Mouse (Mus musculus) C2C12 (cell line): ENCODE results near the gene Ropn1l. TPM values are rescaled to one million over a fixed set of nuclear protein-coding genes. Genes with fewer than 3 reads are reported as not detected.

ENCODE experiments used
- H3K27me3 ChIP-seq: one replicate; pipeline ENCODE4 v1.6.1; 2011; ENCODE audit not compliant: control insufficient read depth, insufficient read depth, insufficient read length
- H3K36me3 ChIP-seq: one replicate; pipeline ENCODE4 v1.6.1; 2011; ENCODE audit not compliant: control insufficient read depth, insufficient read depth
- H3K4me3 ChIP-seq: one replicate; pipeline ENCODE4 v1.5.1; 2011; ENCODE audit warnings: mild to moderate bottlenecking, control low read depth; ENCODE audit not compliant: poor library complexity, insufficient read depth, severe bottlenecking
- H3K79me2 ChIP-seq: one replicate; pipeline ENCODE4 v1.6.1; 2011; ENCODE audit not compliant: control insufficient read depth, insufficient read depth
- H3K79me3 ChIP-seq: one replicate; pipeline ENCODE4 v1.6.1; 2011; ENCODE audit warnings: low read depth, control low read depth
- H3ac ChIP-seq: one replicate; pipeline ENCODE3; 2011; ENCODE audit warnings: low read depth; ENCODE audit not compliant: control insufficient read depth, insufficient read length
- CEBPB ChIP-seq: IDR thresholded peaks from one replicate; pipeline ENCODE4 v1.6.1; 2011; ENCODE audit warnings: low read depth, mild to moderate bottlenecking, control low read depth, moderate library complexity
- CTCF ChIP-seq: IDR thresholded peaks from one replicate; pipeline ENCODE4 v1.5.1; 2011; ENCODE audit not compliant: control insufficient read depth, insufficient read depth, insufficient read length
- FOSL1 ChIP-seq: IDR thresholded peaks from one replicate; pipeline ENCODE4 v1.8.0; 2011; ENCODE audit warnings: mild to moderate bottlenecking, low read length; ENCODE audit not compliant: poor library complexity, insufficient read depth, severe bottlenecking
- MAX ChIP-seq: IDR thresholded peaks from one replicate; pipeline ENCODE4 v1.6.1; 2011; ENCODE audit warnings: mild to moderate bottlenecking, control low read depth
- MYOD1 ChIP-seq: IDR thresholded peaks from one replicate; pipeline ENCODE4 v1.6.1; 2011; ENCODE audit warnings: low read depth; ENCODE audit not compliant: control insufficient read depth, insufficient read length
- MYOG ChIP-seq: IDR thresholded peaks from one replicate; pipeline ENCODE4 v1.6.1; 2011; ENCODE audit not compliant: control insufficient read depth, insufficient read length; ENCODE audit errors: extremely low read depth
- USF1 ChIP-seq: IDR thresholded peaks from one replicate; pipeline ENCODE4 v1.6.1; 2011; ENCODE audit warnings: low read depth, mild to moderate bottlenecking, control low read depth, moderate library complexity
- polyA plus RNA-seq: library from polyadenylated mRNA; unstranded; fragments of >200 nt; fragmentation: generic; extraction: Trizol; gene quantifications from one replicate; pipeline ENCODE4 v1.2.1, GENCODE M21; 2012; ENCODE audit warnings: missing spikeins

Ropn1l gene
- polyA plus RNA-seq, 1 experiment = 3.7 TPM

- Histone ChIP-seq H3K27me3 (no peaks in the 10 kb centered on the region), H3ac (no peak overlapping the region), H3K4me3 (no peak overlapping the region), H3K79me3 (no peaks in the 10 kb centered on the region), H3K79me2 (no peaks in the 10 kb centered on the region), H3K36me3 (no peaks in the 10 kb centered on the region)
- TF ChIP-seq USF1 (no peak), MYOD1 (no peak), MAX (no peak), MYOG (no peak), CEBPB (no peak), FOSL1 (no peak)
These were observed 60.1 kb downstream of the Ropn1l start for GRCm38 (mm10) chr15:31393402-31393801.

- Histone ChIP-seq H3ac (no peak overlapping the region), H3K27me3 (no peaks in the 10 kb centered on the region), H3K79me3 (no peaks in the 10 kb centered on the region), H3K36me3 (no peaks in the 10 kb centered on the region), H3K4me3 (no peak overlapping the region), H3K79me2 (no peaks in the 10 kb centered on the region)
- TF ChIP-seq CTCF (no peak), MYOD1 (no peak), USF1 (no peak), CEBPB (no peak), MYOG (no peak), FOSL1 (no peak), MAX (no peak)
These were observed 60.8 kb downstream of the Ropn1l start for GRCm38 (mm10) chr15:31392705-31393104.

- H3K36me3 ChIP-seq = no peaks in the 10 kb centered on the region
- TF ChIP-seq MYOG (no peak), FOSL1 (no peak), MYOD1 (no peak), CTCF (no peak), MAX (no peak), USF1 (no peak), CEBPB (no peak)
- no peak overlapping the region for H3K4me3 ChIP-seq
- H3K79me3 ChIP-seq = no peaks in the 10 kb centered on the region
- H3ac ChIP-seq = no peak overlapping the region
- no peaks in the 10 kb centered on the region for H3K79me2 ChIP-seq
- H3K27me3 ChIP-seq = no peaks in the 10 kb centered on the region
These were observed 61.4 kb downstream of the Ropn1l start for GRCm38 (mm10) chr15:31392135-31392534.

Other genes with a start within 250 kb of the Ropn1l start
- gene Dap, start 229.4 kb downstream of the Ropn1l start, polyA plus RNA-seq = 566 TPM
- 6.1 TPM for gene Ankrd33b, start 86.0 kb downstream of the Ropn1l start, polyA plus RNA-seq
- 22.5 TPM for gene March6, start 77.3 kb upstream of the Ropn1l start, polyA plus RNA-seq
- 5.3 TPM for gene Cmbl, start 111.7 kb upstream of the Ropn1l start, polyA plus RNA-seq
- gene Cct5, start 148.1 kb upstream of the Ropn1l start, polyA plus RNA-seq = 619 TPM
- 34.0 TPM for gene Fam173b, start 148.1 kb upstream of the Ropn1l start, polyA plus RNA-seq